Mouse (Mus musculus) leukemia stem cell, adult 10-12 weeks (primary cell): ENCODE results near the gene Pde1c. TPM values are rescaled to one million over a fixed set of nuclear protein-coding genes. Genes with fewer than 3 reads are reported as not detected.

Experiments used
- polyA plus RNA-seq: library from polyadenylated mRNA; stranded (reverse); fragments of >175 nt; gene quantifications from 2 replicates; pipeline ENCODE4 v1.2.3, GENCODE M21; 2012; ENCODE audit warnings: low replicate concordance

Pde1c gene
- 0.06 and 0.08 TPM in 2 replicates for polyA plus RNA-seq

DNA sequence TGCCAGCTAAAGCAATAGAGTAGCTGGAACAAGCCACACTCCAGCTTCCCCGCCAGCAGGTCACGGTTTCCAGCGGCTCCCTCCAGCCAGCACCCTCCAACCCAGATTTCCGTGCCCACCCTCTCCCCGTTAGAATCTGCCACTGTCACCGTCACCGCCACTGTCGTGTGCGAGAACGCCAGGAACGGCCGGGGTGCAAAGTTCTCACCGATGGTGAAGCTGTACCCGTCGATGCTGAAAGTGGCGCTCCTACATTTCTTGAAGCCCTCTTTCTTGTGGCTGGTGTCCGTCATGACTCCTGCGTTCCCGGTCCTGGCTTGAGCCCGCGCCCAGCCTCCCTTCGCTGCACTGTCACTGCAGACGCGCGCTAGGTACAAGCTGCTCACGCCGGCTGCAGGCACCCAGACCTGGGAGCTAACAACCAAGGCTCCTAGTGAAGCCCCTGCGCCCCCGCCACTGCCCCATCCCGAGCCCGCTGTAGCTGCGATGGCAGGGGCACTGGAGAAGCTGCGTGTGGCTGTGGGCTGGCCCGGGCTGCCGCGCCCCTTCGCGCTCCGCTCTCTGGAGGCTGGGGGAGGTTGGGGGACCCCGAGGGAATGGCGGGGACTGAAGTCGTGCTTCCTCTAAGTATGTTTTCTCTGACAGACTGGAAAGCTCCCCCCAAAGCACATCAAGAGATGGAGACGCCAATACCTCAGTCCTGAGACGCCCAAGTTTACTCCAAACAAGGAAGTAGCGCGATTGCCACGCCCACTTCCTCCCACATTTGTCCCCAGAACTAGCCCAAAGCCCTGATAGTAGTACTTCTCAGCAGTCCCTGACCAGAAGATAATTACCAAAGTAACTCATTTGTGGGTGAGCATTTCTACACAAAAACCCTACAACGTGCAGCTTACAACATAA, at the start of gene Pde1c:
Gene Pde1c, minus strand, starts transcription at position 634 of the 903 bp plus-strand sequence.

Other genes starting within 250 kb of the Pde1c start
- not detected in 2 replicates for gene Lsm5, start 135.6 kb upstream of the Pde1c start, polyA plus RNA-seq
- 5.1 and 6.9 TPM in 2 replicates for gene Avl9, start 145.8 kb upstream of the Pde1c start, polyA plus RNA-seq
- gene Kbtbd2, start 228.7 kb upstream of the Pde1c start, polyA plus RNA-seq = 2.3 and 2.9 TPM in 2 replicates